Mouse (Mus musculus) embryonic facial prominence, embryonic 13.5 days (tissue): ENCODE data around the gene Cpsf2. TPM values are rescaled to one million over a fixed set of nuclear protein-coding genes. Genes with fewer than 3 reads are reported as not detected.
A peak's percentile ranks its signal among the peaks of the same experiment; 100 is the strongest.
"Not testable (repeated sequence)": the region's sequence is repeated elsewhere in the genome, so short reads cannot be mapped to it uniquely, and the experiment has no call there.

ENCODE experiments used
- ATAC-seq: fragments of 200-750 bp; cut with Nextera tagmentation; 2 replicates; pipeline ENCODE4 v1.8.0; 2017; ENCODE audit warnings: low read depth; ENCODE audit not compliant: insufficient number of reproducible peaks, insufficient read depth, low FRiP score, low TSS enrichment
- H3K27ac ChIP-seq: fragments of 300-500 bp; sonication (generic); 2 replicates; pipeline ENCODE4 v1.5.1; 2015; ENCODE audit warnings: moderate library complexity, mild to moderate bottlenecking, inconsistent platforms
- H3K27me3 ChIP-seq: fragments of 300-500 bp; sonication (generic); 2 replicates; pipeline ENCODE4 v1.6.1; 2015; ENCODE audit warnings: mild to moderate bottlenecking, inconsistent platforms
- H3K36me3 ChIP-seq: fragments of 300-500 bp; sonication (generic); 2 replicates; pipeline ENCODE4 v1.6.1; 2015; ENCODE audit warnings: mild to moderate bottlenecking, inconsistent platforms
- H3K4me1 ChIP-seq: fragments of 300-500 bp; sonication (generic); 2 replicates; pipeline ENCODE4 v1.6.1; 2015; ENCODE audit warnings: inconsistent platforms
- H3K4me2 ChIP-seq: fragments of 300-500 bp; sonication (generic); 2 replicates; pipeline ENCODE4 v1.6.1; 2015; ENCODE audit warnings: moderate library complexity, mild to moderate bottlenecking, inconsistent platforms
- H3K4me3 ChIP-seq: fragments of 300-500 bp; sonication (generic); 2 replicates; pipeline ENCODE4 v1.5.1; 2015; ENCODE audit warnings: mild to moderate bottlenecking, inconsistent platforms
- H3K9ac ChIP-seq: fragments of 300-500 bp; sonication (generic); 2 replicates; pipeline ENCODE4 v1.6.1; 2015; ENCODE audit warnings: mild to moderate bottlenecking, inconsistent platforms
- H3K9me3 ChIP-seq: fragments of 300-500 bp; sonication (generic); 2 replicates; pipeline ENCODE4 v1.6.1; 2016; ENCODE audit warnings: inconsistent platforms
- WGBS: fragments of 180-500 bp; shearing (Covaris S2); methylation state at CpG from one replicate; pipeline ENCODE4 v1.1.7; 2015; ENCODE audit warnings: mixed read lengths; 5-methylcytosine and 5-hydroxymethylcytosine counted together
- polyA plus RNA-seq: library from polyadenylated mRNA; unstranded; fragments of >200 nt; fragmentation: Nextera tagmentation; extraction: Ambion mirVana; gene quantifications from 2 replicates; pipeline ENCODE4 v1.2.1, GENCODE M21; 2015

Gene Cpsf2
- polyA plus RNA-seq, 1 experiment from 2014 or later, result 30.8 TPM

DNA sequence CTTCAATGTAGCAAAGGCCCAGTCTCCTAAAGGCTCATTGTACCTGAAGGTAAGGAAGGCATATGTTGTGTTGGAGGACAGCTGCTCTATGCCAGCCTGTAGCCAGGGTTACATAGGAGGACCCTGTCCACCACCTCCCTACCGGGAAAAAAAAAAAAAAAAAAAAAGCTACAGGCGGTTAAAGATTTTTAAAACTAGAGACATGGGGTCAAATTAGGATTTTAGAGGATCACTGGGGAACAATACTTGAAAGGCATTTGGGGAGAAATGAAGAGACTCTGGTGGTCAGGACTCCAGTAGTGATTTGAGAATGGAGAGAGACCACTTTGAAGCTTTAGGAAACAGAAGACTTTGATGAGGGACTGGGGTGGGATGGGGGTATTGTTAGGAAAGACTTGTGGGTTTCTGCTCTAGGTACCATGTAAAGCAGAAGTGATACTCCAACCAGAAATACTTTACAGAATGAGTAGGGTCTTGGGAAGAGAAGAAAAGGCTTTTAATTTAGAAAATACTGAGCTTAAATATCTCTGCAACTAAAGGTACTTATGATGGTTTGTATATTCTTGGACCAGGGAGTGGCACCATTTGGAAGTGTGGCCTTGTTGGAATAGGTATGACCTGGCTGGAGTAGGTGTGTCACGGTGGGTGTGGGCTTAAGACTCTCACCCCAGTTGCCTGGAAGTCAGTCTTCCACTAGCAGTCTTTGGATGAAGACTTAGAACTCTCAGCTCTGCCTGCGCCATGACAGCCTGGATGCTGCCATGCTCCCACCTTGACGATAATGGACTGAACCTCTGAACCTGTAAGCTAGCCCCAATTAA, 16.6 kb upstream of the Cpsf2 start:
- ATAC-seq, H3K27ac ChIP-seq, H3K36me3 ChIP-seq, H3K9me3 ChIP-seq, H3K27me3 ChIP-seq: not testable (repeated sequence)
- H3K4me1 ChIP-seq, result peaks cover 16% of the 10 kb centered on the region
- WGBS, result 86% methylated on average over 5 of the region's 5 CpGs
- peak overlapping the region; percentile 70; the same call in 1 of the 2 replicates for H3K4me2 ChIP-seq
- H3K4me3 ChIP-seq, result peak overlapping the region; percentile 86; the same call in 1 of the 2 replicates
- peak overlapping the region; percentile 32; the same call in 1 of the 2 replicates for H3K9ac ChIP-seq

DNA sequence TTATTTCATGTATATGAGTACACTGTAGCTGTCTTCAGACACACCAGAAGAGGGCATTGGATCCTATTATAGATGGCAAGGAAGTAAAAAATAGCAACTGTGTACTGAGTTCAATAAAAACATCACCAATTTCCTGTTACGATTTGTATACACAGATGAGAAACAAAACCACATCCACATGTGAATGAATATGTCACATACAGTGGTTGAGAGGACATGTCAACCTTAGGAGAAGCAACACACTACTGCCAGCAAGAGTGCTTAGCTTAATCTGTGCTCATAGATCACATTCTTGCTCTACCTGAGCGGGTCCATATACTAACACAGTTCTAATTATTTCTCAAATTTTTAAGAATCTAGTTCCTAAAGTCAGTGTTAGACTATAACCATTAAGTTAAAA, 4.5 kb upstream of the Cpsf2 start:
- Histone ChIP-seq H3K4me2 (no peak overlapping the region), H3K9ac (no peak overlapping the region), H3K4me3 (no peak overlapping the region), H3K9me3 (no peaks in the 10 kb centered on the region), H3K4me1 (peaks cover 13% of the 10 kb centered on the region; the same call in 1 of the 2 replicates), H3K27ac (no peak overlapping the region), H3K27me3 (no peaks in the 10 kb centered on the region), H3K36me3 (peaks cover 39% of the 10 kb centered on the region)
- ATAC-seq, result no peak
- 92% methylated on average over 2 of the region's 2 CpGs for WGBS

DNA sequence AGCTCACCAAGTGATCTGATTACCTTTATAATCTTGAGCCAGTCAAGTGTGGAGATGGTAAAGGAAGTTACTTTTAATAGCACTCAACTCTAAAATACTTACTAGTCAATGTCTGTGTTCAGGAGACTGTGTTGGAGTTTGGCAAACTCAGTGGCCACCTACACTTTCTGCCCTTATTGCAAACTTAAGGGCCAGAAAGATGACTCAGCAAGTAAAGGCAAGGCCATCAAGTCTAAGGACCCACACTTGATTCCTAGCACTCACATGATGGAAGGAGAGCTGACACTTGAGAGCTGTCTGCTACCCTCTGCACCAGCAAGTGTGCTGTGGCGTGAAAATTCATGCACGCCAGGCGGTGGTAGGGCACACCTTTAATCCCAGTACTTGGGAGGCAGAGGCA, 3.6 kb upstream of the Cpsf2 start:
- no peak overlapping the region for H3K9ac ChIP-seq
- no peak overlapping the region for H3K4me3 ChIP-seq
- no peak for ATAC-seq
- peaks cover 20% of the 10 kb centered on the region for H3K4me1 ChIP-seq
- H3K4me2 ChIP-seq, result no peak overlapping the region
- H3K27me3 ChIP-seq, result no peaks in the 10 kb centered on the region
- H3K27ac ChIP-seq, result no peak overlapping the region
- WGBS, result 93% methylated on average over 3 of the region's 3 CpGs
- no peaks in the 10 kb centered on the region for H3K9me3 ChIP-seq
- peaks cover 33% of the 10 kb centered on the region for H3K36me3 ChIP-seq

DNA sequence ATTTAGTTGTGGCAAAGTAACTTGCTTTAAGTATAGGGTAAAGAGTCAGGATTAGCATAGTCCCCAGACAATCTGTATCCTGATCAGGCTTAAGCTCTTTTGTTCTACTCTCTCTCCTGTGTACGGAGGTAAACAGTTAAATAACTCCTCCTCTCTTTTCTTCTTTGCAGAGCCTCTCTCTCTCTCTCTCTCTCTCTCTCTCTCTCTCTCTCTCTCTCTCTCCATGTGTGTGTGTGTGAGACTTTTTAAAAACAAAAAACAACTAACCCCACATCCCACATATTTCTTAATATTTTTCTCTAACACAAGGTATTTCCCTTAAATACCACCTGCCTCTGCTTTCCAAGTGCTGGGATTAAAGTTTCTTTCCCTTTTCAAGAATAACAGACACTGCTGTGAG, 1.2 kb upstream of the Cpsf2 start:
- Histone ChIP-seq H3K27me3 (no peaks in the 10 kb centered on the region), H3K9me3 (no peaks in the 10 kb centered on the region), H3K4me2 (peak overlapping the region; percentile 69), H3K27ac (peak overlapping the region; percentile 94; the same call in 1 of the 2 replicates), H3K4me1 (peaks cover 27% of the 10 kb centered on the region), H3K4me3 (peak overlapping the region; percentile 92), H3K9ac (peak overlapping the region; percentile 95), H3K36me3 (peaks cover 16% of the 10 kb centered on the region)
- WGBS, result 19% methylated on average over 1 of the region's 1 CpGs
- ATAC-seq, result no peak

DNA sequence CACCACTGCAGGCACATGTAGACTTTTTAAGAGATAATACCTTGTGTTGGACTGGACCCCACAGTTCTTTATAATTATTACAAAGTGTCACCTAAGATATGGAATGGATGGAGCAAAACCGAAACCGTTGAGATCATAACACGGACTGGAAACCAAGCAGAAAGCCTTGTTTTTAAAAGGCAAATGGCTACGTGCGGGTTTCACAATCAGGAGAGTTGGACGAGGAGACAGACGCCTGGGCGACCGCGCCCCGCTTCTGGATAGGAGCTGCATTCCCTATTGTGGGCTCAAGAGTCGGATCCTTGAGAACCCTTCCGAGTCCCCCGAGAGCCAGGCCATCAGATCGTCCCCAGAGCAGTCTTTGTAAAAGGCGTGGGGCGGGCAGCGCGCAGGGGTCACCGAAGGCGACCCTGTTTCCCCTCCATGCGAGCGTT, 604 bp upstream of the Cpsf2 start:
- H3K27me3 ChIP-seq, result no peaks in the 10 kb centered on the region

DNA sequence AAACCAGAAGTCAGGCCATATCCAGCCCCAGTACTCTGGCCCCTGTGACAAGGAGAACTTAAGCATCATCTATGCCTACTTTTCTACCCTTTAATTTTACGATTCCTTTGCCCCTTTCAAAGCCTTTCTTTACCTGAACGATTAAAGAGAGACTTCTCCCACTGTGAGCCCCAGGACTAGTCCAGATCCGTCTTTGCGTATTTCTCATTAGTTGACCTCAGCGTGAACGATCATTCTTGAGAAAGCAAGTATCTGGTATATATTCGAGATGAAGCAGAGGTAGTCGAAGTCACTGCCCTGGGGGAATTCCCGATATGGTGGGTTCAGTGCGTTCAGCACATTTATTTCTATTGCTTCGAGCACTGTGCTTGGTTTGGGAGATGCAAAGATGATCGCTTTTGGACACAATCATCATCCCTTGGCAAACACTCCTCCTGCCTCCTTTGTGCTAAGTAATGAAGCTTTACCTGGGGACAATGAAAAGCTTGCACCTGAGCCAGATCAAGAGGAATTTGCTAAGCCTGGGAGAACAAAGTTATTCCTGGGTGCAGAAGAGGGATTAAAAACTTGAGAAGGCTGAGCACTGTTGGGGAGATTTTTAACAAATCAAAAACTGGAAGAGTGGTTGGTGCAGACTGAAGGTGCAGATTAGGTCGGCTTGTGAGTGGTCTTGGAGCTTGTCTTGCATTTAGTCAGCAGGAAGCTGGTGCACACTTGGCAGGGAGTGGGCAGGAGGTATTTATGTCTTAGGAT, 1.0 kb downstream of the Cpsf2 start:
- 16% methylated on average over 13 of the region's 13 CpGs for WGBS

More for the DNA sequence above, 604 bp upstream of the Cpsf2 start:
- Histone ChIP-seq H3K4me3 (peak overlapping the region; percentile 92), H3K4me2 (peak overlapping the region; percentile 69), H3K4me1 (peaks cover 27% of the 10 kb centered on the region), H3K36me3 (peaks cover 10% of the 10 kb centered on the region), H3K9ac (peak overlapping the region; percentile 95), H3K27ac (peak overlapping the region; percentile 94), H3K9me3 (no peaks in the 10 kb centered on the region)
- WGBS, result under 1% methylated on average over 23 of the region's 23 CpGs
- no peak for ATAC-seq

DNA sequence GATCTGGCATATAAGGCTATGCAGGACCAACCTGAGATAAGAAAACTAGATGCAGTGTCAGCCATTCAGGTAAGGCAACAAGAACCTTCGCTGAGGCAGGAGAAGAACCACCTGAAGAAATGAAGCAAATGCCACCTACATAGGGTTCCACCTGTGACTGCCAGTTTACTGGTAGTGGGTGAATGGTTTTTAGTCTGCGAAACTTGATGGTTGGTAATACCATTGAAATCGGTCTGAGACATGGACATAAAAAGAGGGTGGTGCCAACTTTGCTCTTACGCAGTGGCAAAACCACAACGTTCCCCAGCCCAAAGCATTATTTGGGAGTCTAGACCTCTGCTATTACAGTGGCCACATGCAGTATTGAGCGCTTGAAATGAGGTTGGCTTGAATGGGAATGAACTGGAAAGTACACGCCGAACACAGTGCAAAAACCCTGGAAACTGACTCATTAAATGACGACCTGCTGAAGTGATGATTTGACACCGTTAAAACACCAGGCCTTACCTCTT, 1.7 kb downstream of the Cpsf2 start:
- no peak overlapping the region for H3K27ac ChIP-seq
- H3K4me1 ChIP-seq, result peaks cover 27% of the 10 kb centered on the region
- ATAC-seq, result no peak
- H3K9me3 ChIP-seq, result no peaks in the 10 kb centered on the region
- no peak overlapping the region for H3K9ac ChIP-seq
- H3K4me3 ChIP-seq, result peak overlapping the region; percentile 92; the same call in 1 of the 2 replicates
- WGBS, result 91% methylated on average over 10 of the region's 10 CpGs
- peak overlapping the region; percentile 69 for H3K4me2 ChIP-seq
- H3K27me3 ChIP-seq, result no peaks in the 10 kb centered on the region
- H3K36me3 ChIP-seq, result peaks cover 8% of the 10 kb centered on the region

More for the DNA sequence above, 1.0 kb downstream of the Cpsf2 start:
- ATAC-seq, result no peak
- peak overlapping the region; percentile 95 for H3K9ac ChIP-seq
- peak overlapping the region; percentile 92 for H3K4me3 ChIP-seq
- H3K4me1 ChIP-seq, result peaks cover 27% of the 10 kb centered on the region
- H3K36me3 ChIP-seq, result peaks cover 12% of the 10 kb centered on the region
- no peaks in the 10 kb centered on the region for H3K9me3 ChIP-seq
- peak overlapping the region; percentile 69 for H3K4me2 ChIP-seq
- peak overlapping the region; percentile 94 for H3K27ac ChIP-seq
- no peaks in the 10 kb centered on the region for H3K27me3 ChIP-seq

DNA sequence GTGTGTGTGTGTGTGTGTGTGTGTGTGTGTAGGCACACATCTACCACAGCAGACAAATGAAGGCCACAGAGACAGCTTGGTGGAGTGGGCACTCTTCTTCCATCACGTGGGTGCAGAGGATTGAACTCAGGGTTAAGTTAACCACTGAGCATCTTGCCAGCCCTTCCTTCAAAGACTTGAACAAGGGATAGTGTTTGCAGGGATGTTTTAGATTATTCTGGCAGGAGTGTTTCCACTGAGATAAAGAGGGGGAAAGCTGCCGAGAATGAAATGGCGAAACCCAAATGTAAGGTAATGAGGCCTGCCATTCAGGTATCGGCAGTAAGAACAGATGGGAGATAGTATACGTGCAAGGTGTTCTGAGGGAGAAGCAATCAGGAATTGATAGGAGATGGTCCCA, 2.4 kb downstream of the Cpsf2 start:
- no peak for ATAC-seq
- Histone ChIP-seq H3K27me3 (no peaks in the 10 kb centered on the region), H3K4me2 (no peak overlapping the region), H3K27ac (no peak overlapping the region), H3K4me3 (no peak overlapping the region), H3K9ac (no peak overlapping the region), H3K36me3 (peaks cover 7% of the 10 kb centered on the region), H3K9me3 (no peaks in the 10 kb centered on the region), H3K4me1 (peaks cover 24% of the 10 kb centered on the region)
- WGBS, result 75% methylated on average over 5 of the region's 5 CpGs

DNA sequence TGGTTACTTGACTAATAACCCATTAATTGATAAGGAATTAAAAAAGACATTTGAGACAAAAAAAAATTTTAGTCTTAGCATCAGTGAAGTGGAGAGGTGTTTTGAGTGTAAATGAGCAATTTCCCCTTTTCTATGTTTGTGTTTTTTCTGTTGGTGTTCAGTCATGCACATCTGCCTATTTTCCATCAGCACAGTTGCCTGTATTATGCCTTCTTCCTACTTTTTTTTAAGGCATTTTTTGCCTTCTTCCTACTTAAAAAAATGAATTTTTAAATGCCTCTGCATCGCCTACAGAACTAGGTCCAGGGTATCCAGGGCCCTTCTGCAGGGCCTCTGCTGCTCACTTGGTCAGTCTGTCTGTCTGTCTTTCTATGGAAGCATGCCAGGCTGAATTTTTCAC, 2.8 kb downstream of the Cpsf2 start:
- WGBS, result 93% methylated on average over 1 of the region's 1 CpGs
- Histone ChIP-seq H3K4me1 (peaks cover 21% of the 10 kb centered on the region), H3K4me3 (no peak overlapping the region), H3K9ac (no peak overlapping the region), H3K36me3 (peaks cover 11% of the 10 kb centered on the region), H3K4me2 (no peak overlapping the region), H3K27ac (no peak overlapping the region), H3K9me3 (no peaks in the 10 kb centered on the region), H3K27me3 (no peaks in the 10 kb centered on the region)
- no peak for ATAC-seq

DNA sequence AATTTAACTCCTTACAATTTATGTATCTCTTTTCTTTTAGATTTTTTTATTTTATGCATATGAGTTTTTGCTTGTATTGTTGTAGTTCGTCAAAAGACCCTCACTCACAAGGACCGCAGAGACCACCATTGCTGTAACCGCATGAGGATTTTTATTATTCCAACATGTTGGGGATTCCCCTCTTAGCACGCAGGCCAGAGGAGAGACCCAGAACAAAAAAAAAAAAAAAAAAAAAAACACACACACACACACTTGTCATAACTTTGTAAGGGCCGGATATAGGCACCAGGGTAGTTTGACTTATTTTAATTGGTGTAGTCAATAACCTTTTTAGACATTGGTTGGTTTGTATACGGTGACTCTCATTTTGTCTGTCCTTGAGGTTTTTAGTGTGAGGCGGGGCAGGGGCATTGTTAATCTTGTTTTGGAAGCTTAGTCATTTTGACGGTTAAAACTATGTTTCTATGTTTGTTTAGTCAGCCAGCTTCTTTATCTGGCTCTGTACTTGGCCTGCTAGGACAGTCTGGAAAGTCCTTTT, 3.5 kb downstream of the Cpsf2 start:
- Histone ChIP-seq H3K9me3 (no peaks in the 10 kb centered on the region), H3K4me1 (peaks cover 18% of the 10 kb centered on the region), H3K27ac (no peak overlapping the region), H3K4me2 (no peak overlapping the region), H3K27me3 (no peaks in the 10 kb centered on the region), H3K4me3 (no peak overlapping the region), H3K9ac (no peak overlapping the region), H3K36me3 (peaks cover 18% of the 10 kb centered on the region)
- WGBS, result 83% methylated on average over 8 of the region's 8 CpGs
- ATAC-seq, result no peak

DNA sequence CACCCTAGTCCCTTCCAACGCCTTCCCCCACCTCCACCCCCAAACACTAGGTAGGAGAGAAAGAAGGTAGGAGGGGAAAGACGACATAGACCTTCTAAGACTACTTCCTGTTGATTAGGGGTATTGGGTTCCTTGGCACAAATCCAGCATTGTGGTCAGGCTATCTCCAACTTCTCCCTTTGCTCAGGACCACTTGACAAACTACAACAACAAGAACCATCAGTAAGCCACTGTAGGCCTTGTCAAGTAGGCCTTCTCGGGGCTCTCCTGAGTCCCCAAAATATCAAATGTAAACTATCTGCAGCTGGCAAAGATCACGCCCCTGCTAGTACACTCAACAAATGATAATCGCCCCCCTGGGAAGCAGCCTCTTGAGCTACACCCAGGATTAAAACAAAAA, 4.5 kb downstream of the Cpsf2 start:
- H3K4me3 ChIP-seq, result no peak overlapping the region
- H3K4me1 ChIP-seq, result peaks cover 14% of the 10 kb centered on the region
- no peaks in the 10 kb centered on the region for H3K27me3 ChIP-seq
- H3K4me2 ChIP-seq, result no peak overlapping the region
- no peak for ATAC-seq
- H3K36me3 ChIP-seq, result peaks cover 26% of the 10 kb centered on the region
- H3K27ac ChIP-seq, result no peak overlapping the region
- H3K9ac ChIP-seq, result no peak overlapping the region
- H3K9me3 ChIP-seq, result no peaks in the 10 kb centered on the region
- 64% methylated on average over 5 of the region's 5 CpGs for WGBS
